Mouse (Mus musculus) A20 (cell line): Measurements from ENCODE around the gene Ddx39.

Experiments used
- DNase-seq: peaks from one replicate; pipeline ENCODE4 v3.0.0-alpha.2; 2011; ENCODE audit warnings: low read depth, low spot score

Gene Ddx39

DNA sequence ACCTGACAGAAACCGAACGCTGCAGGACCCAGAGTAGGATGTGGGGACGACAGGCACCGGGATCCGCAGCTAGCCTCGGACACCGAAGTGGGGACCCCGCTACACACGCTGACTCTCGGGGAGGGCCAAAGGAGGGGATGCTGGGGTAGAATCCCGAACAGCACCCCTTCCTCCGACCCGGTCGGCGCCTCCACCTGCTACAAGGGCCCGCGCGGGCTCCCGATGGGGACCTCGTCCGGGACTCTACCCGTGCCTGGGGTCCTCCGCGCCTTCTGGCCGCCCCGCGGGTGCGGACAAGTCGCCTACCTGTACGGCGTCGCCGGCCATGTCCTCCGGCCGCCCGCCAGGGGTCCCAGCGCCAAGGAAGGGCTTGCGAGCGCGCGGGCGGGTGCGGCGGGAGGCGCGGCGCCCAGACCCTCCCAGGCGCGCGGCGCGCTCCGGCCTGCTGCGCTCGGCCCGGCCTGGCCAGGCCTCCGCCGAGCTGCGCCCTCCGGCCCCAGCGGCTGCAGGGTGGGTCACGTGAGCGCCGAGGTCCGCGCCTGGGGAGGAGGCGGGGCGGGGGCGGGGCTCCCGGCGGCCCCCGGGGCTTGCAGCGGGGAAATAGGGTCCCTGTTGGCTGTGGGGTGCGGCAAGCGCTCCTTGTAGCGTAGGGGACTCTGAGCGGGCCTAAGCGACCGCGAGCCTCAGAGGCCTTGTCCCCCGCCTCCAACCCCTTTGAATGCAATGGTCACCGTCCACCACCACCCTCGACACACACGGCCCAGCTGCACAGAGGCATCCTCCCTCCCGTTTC is 16.1 kb upstream of the Ddx39 start, which contains the start of gene Pkn1:
Gene Pkn1, minus strand, starts transcription at position 519 of the 793 bp plus-strand sequence.
- peak; percentile 92 for DNase-seq

DNA sequence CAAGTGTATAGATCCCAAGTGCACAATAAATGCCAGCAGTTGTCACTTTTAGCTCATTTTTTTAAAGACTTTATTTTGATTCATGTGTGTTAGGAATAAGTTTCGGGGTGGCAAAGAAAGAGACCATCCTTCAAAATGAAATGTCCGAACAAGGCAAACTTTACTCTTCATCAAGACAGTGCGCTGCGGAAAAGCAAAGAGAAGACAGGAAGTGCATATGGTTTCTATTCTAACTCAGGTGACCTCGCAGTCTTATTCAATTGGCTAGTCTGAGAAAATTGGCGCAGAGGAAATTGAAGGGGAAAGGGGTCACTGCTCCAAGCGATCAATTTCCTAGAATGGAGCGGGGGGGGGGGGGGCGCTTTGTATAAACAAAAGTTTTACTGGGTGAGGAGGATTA is 15.4 kb upstream of the Ddx39 start:
- DNase-seq = peak; percentile 76

DNA sequence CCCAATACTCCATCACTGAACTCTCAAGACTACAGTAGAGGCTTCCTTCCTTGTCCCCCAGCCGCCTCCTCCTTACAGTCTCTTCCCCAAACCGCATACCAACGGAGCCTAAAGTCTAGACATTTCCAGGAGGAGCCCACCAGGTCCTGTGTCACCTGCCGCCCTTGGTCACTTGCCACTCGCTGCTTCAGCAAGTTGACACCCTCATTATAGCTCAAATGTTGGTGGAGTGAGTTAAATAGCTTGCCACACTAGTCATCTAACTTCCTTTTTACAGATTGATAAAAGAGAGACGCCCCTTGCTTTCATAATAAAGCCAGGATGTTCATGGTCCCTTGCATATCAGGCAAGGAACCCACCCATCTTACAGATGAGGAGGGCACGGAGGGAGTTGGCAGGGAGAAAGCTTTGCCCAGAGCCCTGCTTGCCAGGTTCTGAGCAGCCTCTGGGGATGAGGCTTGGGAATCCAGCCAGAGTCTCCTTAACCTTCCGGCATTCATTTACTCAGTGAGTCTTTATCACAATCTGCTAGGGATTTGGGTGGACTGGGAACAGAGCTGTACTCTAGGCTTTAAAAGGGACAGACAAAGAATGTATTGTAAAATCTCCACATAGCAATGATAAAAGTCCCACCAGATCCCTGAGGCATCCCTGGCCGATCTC is 14.4 kb upstream of the Ddx39 start:
- DNase-seq = no peak

DNA sequence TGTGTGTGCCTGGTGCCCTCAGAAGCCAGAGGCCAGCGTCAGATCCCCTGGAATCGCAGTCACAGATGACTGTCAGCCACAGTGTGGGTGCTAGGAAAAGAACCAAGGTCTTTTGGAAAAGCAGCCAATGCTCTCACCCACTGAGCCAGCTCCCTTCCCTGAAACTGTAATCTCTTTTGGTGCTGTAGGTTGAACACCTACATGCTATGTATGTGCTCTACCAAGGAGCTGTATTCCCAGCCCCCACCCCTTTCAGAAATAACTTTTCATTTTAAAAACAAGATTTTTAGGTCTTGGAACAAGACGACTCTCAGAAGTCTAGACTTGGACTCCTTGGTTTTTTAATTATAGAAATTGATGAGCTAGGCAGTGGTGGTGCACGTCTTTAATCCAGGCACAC is 11.6 kb upstream of the Ddx39 start:
- no peak for DNase-seq

DNA sequence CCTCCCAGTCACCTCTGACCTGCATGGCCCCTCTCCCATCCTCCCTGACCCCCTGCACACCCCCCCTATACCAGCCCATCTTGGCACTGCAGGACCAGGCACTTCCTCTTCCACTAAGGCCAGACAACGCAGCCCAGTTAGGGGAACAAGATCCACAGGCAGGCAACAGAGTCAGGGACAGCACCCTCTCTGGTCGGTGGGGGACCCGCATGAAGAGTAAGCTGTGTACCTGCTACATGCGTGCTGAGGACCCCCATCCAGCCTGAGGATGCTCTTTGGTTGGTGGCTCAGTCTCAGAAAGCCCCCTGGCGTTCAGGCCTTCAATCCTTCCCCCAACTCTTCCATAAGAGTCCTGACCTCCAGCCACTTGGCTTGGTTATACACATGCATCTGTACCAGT is 8.6 kb upstream of the Ddx39 start:
- peak; percentile 60 for DNase-seq

DNA sequence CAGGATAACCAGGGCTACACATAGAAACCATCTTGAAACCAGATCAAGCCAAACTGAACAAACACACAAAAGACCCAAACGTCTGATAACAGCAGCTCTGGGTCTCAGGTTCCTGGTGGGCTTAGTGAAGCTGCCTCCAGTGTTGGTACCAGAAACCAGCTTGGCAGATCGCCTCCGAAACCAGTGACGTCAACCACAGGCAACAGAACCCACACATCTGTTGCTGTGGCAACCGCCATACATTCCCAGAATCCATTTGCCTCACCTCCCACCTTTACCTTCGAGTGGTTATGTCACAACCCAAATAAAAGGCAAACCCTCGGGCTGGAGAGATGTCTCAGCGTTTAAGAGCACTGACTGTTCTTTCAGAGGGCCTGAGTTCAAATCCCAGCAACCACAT is 7.4 kb upstream of the Ddx39 start:
- DNase-seq = no peak

DNA sequence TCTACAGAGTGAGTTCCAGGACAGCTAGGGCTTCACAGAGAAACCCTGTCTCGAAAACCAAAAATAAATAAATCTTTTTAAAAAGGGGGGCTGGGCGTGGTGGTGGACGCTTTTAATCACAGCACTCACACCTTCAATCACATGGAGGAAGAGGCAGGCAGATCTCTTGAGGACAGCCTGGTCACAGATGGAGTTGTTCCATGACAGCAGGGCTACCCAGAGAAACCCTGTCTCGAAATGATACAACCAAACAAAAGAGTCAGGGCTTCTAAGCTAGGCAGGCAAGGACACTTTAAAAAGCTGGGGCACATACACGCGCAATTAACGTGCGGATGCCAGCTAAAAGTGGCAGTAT is 324 bp upstream of the Ddx39 start:
- no peak for DNase-seq

DNA sequence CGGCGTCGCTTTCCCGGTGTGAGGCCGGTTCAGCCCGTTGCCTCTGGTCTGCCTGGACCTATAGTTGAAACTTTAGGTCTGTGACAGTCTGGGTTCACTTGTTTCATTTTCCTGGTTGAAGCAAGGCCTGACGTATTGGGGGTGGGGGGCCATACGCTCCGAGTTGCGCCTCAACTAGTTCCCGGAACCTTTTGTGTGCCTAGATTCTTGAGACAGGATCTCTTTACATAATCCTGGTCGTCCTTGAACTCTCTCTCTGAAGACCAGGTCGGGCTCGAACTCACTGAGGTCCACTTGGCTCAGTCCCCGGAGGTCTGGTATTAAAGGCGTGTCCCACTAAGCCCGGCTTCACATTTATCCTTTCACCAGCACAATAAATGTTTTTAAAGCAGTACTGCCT is 794 bp downstream of the Ddx39 start:
- DNase-seq = no peak

DNA sequence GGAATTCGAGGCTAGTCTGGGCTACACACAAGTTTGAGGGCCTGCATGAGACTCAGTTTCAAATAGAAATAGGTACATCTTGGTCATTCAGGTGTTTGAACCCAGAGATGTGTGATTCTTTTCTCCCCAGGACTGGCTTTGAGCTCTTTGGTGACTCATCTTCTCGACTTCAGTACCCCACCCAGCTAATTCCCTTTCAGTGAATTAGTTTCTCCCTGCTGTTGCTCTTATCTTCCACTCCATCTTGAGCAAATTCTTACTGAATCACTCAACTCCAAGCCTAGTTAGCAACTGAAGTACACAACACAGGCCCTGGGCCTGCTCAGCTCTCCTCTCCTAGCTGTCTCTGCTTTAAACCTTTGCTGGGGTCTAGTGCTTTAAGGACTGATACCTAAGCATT is 1.6 kb downstream of the Ddx39 start:
- DNase-seq = no peak

DNA sequence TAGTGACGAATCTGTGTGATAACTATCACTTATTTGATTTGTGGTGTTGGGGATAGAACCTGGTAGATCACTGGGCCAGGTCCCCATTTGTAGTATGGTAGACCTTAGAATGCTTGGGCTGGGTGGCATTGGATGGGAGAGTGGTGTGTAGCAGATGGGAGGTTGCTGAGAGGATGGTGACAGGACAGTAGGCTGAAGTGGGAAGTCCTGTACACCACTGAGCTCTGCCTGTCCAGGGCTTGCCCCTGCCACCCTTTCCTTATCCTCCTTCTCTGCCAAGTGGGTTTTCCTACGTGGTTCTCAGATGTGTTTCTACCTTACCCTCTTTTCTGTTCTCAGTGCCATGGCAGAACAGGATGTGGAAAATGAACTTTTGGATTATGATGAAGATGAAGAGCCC is 4.1 kb downstream of the Ddx39 start:
- DNase-seq = no peak

DNA sequence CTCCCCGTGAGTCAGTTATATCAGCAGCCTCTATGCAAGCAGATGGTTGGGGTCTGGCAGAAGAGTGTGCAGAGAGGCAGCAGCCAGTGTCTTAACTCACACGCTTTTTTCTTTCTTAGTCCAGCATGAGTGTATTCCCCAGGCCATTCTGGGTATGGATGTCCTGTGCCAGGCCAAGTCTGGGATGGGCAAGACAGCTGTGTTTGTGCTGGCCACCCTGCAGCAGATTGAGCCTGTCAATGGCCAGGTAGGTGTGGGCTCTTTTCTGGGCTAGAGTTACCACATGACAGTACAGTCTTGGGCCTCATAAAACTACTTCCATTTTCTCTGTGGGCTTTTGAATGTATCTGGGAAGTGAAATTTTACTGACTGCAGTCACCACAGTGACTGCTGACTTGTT is 4.7 kb downstream of the Ddx39 start:
- no peak for DNase-seq

DNA sequence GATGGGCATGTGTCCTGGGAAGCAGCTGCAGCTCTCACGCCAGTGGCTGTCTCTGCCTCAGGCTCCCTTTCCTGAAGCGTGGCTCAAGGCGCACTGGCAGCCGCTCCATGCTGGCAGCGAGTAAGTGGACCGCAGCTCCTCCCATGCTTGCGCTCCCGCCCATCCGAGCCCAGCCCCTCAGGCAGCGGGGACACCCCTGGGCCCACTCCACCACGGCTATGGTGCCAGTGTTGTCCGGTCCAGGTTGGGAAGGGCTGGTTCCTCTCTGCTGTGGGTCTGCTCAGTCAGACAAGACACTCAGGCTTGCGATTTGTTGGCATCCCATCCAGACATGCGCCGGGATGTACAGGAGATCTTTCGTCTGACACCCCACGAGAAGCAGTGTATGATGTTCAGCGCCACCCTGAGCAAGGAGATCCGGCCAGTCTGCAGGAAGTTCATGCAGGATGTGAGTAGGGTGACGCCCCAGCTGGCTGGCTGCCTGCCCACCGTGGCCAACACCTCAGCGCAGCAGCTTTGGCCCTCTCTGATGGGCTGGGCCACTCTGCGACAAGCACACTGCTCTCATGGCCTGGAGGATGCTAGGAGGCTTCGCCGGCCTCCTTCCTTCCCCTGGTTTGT is 6.5 kb downstream of the Ddx39 start:
- DNase-seq = no peak

DNA sequence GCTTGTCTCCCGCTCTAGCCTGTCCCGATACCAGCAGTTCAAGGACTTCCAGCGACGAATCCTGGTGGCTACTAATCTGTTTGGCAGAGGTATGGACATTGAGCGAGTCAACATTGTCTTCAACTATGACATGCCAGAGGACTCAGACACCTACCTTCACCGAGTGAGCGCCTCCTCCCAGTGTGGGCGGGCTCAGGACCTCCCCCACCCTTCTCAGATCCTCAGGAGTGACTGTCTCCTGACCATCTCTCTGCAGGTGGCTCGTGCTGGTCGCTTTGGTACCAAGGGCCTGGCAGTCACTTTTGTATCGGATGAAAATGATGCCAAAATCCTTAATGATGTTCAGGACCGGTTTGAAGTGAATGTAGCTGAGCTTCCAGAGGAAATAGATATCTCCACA is 7.7 kb downstream of the Ddx39 start:
- DNase-seq = no peak

DNA sequence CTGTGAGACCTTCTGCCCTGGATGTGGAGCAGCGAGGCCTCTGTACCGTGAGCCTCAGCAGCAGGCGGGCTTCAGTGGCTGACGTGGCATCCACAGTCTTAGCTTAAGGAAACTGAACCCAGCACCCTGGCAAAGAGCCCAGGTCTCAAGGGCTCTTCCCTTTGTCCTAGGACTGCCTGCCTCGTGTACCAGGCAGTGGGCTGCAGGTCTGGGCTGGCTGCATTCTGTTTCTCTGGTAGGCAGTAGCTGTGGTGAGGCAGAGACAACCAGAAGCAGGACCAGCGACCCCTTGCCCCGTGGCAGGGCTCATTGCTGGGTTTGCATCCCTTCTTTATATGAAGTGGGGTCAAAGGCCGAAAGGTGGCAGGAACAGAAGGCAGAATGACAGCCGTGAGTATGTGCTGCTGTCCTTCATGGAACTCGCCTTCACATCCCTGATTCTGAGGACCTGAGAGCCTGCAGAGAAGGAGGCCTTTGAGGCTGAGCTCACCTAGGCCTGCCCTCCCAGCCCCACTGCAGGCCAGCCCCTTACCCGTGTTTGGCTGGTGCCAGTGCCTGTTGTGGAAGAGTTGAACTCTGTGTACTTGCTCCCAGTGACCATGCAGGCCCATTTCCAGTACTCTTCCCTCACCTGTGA is 8.6 kb downstream of the Ddx39 start:
- no peak for DNase-seq

DNA sequence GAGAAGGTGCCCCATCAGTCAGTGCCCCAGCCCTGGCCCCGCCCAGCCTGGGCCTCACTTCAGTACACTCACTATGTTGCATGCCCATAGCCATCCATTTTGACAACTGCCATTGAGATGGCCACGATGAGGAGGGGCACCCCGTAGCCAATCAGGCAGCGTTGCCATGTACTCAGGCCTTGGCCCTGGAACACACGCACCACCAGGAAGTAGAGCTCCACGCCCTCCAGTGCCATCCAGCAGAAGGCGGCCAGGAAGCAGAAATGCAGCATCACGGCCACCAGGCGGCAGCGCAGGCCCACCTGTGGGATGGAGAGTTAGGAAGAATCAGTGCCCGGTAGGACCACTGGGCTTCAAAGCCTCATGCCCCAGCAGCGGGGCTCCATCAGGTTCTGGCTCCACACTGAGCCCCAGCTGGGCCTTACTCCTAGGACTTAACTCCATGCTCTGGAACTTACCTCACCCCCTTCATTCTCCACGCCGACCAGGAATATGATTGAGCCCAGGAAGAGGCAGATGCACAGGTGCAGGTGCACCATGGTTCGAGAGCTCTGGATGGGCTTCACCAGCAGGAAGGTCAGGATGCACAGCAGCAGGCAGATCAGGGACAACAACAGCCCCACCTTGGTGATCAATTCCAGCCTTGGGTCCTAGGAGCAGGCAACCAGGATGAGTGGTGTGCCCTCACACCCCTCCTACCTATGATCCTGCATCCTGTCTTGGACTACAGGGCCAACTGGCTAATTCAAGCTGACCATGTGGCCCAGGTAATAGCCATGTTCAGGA is 9.9 kb downstream of the Ddx39 start:
- DNase-seq = peak; percentile 66

DNA sequence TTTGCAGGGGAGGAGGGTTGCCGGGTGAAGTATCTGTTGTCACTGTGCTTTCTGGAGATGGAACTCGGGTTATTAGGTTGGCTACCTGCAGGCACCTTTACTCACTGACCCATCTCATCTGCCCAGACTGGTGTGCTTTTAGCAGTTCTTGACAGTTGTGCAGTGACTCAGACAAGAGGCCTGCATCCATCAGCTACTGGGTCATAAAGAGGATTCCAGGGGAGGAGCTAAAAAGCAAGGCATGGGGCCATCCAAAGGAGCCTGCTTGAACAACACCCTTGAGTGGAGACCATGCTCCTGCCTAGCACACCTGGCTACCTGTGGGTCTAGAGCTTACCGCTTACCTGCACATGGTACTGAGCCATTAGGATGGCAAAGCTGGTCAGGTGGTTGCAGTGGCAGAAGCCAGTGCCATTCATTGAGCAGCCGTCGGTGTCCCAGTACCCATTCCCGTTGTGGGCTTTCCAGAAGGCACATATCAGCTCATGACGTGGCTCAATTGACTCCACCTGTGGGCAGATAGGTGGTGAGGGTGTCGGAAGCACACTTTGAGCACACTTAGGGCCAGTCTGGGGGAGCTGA is 10.6 kb downstream of the Ddx39 start:
- no peak for DNase-seq

DNA sequence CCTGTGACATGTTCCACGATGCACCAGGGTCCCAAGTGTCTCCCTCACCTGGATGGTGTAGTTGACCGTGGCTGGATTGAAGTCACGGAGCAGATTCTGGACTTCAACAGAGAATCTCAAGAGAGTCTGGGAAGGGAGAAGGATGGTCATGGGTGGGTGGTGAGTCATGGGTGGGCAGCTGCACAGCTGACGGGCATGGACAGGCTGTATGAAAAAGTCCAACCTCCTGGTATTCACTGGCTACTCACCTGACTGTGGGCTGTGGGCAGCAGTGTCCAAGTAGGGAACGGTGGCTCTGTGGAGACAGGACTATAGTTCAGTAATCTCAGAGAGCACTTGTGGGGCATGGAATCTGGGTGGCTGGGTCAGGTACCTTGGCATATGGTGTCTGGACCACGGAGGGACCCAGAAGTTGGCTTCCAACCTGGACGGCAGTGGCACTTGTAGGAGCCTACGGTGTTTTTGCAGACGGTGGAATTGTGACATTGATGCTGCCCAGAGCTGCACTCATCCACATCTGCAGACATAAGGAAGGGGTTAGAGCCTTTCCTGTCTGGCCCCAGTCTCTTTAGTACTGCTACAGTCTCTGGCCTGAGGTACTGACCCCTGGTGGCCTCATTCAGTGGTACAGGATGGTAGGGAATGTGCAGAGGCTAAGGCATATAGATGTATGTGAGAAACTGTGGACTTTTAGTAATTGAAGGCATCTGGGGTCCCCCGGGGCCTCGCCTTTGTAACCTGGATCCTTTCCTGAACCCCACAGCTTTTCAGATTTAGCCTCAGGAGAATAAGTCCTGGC is 14.2 kb downstream of the Ddx39 start:
- DNase-seq = peak; percentile 46

DNA sequence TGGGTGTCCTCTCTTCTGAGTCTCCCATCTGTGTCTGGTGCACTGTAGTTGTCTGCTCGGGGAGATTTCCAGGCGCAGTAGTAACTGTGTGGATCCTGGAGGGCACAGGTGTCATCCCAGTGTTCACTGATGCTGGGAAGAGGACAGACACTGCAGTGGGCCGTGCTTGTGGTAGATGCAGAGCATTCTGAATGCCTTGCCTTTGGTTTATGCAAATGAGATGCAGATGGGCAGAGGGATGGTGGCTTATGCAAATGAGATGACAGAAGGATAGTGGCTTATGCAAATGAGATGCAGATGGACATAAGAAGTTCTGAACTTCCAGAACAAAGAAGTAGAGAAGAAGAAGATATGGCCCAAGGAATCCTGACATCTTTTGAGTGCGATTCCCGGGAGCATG is 16.9 kb downstream of the Ddx39 start:
- peak; percentile 47 for DNase-seq

DNA sequence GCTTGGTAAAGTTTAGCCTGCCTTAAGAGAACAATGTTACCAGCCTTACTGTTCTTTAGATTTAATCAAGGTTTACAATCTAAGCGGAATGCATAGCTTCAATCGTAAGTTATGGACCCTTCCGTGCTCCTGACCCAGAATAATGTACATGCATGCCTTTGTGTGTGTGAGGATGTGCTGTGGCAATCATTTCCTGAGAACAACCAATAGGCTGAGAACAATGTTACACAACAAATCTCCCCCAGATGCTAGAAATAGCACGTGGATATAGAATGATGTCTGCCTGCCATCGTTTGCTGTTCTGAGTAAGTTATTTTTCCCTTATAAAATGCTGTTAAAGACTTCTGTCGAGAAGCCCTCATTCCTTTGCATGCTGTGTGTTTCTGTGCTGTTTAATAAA is 17.9 kb downstream of the Ddx39 start:
- DNase-seq = no peak

DNA sequence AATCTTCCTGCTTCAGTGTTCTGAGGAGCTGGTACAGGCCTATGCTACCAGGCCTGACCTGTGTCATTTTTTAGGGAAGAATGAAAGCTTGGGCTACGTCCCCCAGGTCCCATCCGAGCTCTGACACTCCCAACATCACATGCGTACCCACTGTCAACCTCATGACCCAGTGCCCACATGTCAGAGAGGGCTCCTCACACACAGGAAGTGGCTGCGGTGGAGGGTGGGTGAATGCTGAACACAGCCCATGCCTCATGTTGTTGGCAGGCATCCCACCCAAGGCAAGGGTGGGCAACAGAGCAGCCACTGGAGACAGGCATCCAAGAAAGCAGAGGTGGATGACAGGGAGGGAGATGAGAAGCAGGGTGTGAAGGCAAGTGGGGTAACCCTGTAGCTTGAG is 21.7 kb downstream of the Ddx39 start:
- no peak for DNase-seq

DNA sequence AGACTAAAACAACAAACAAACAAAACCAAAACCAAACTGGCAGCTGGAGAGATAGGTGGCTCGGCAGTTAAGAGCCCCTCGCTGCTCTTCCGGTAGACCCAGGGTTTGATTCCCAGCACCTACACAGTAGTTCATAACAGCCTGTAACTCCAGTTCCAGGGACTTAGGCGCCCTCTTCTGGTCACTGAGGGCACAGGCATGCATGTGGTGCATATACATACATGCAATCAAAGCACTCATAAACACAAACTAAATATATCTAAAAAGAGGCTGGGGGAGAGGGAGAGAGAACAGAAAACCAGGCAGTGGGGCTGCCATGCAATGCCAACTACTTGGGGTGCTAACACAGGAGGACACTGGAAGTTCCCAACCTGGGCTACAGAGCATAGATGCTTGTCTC is 22.4 kb downstream of the Ddx39 start:
- DNase-seq = no peak
